Mouse (Mus musculus) intestine, postnatal 0 days (tissue): Measurements from ENCODE around the gene Frmd5. TPM values are rescaled to one million over a fixed set of nuclear protein-coding genes. Genes with fewer than 3 reads are reported as not detected.

Experiments
- ATAC-seq: fragments of 200-750 bp; cut with Nextera tagmentation; 2 replicates; pipeline ENCODE4 v1.8.0; 2017; ENCODE audit warnings: mild to moderate bottlenecking, moderate TSS enrichment, moderate library complexity
- H3K27ac ChIP-seq: fragments of 300-500 bp; sonication (generic); 2 replicates; pipeline ENCODE4 v1.5.1; 2014; ENCODE audit warnings: mild to moderate bottlenecking, low read depth, low read length, moderate library complexity
- H3K27me3 ChIP-seq: fragments of 300-500 bp; sonication (generic); replicated peaks from 2 replicates; pipeline ENCODE4 v1.6.1; 2014; ENCODE audit warnings: low read length, mixed read lengths; ENCODE audit not compliant: control insufficient read depth, insufficient read depth
- H3K36me3 ChIP-seq: fragments of 300-500 bp; sonication (generic); 2 replicates; pipeline ENCODE4 v1.6.1; 2014; ENCODE audit warnings: mild to moderate bottlenecking, moderate library complexity; ENCODE audit not compliant: control insufficient read depth, insufficient read depth
- H3K4me1 ChIP-seq: fragments of 300-500 bp; sonication (generic); replicated peaks from 2 replicates; pipeline ENCODE4 v1.6.1; 2014; ENCODE audit warnings: antibody characterized with exemption, low read length, mixed read lengths; ENCODE audit not compliant: control insufficient read depth, insufficient read depth
- H3K4me2 ChIP-seq: fragments of 300-500 bp; sonication (generic); replicated peaks from 2 replicates; pipeline ENCODE4 v1.6.1; 2014; ENCODE audit warnings: low read depth, mild to moderate bottlenecking, moderate library complexity
- H3K4me3 ChIP-seq: fragments of 300-500 bp; sonication (generic); 2 replicates; pipeline ENCODE4 v1.5.1; 2014; ENCODE audit warnings: low read depth, low read length
- H3K9ac ChIP-seq: fragments of 300-500 bp; sonication (generic); 2 replicates; pipeline ENCODE4 v1.6.1; 2014; ENCODE audit warnings: mild to moderate bottlenecking, low read depth, low read length
- H3K9me3 ChIP-seq: fragments of 300-500 bp; sonication (generic); 2 replicates; pipeline ENCODE4 v1.6.1; 2016; ENCODE audit warnings: mixed run types; ENCODE audit not compliant: control insufficient read depth
- CTCF ChIP-seq: sonication (generic); IDR thresholded peaks from 2 replicates; pipeline ENCODE4 v1.5.1; 2016; ENCODE audit warnings: low read depth, mild to moderate bottlenecking, control low read depth, antibody characterized with exemption, moderate library complexity
- WGBS: fragments of 180-500 bp; shearing (Covaris S2); extraction: QIAGEN DNeasy Blood & Tissue Kit; methylation state at CpG from one replicate; pipeline ENCODE4 v1.1.7; 2014; 5-methylcytosine and 5-hydroxymethylcytosine counted together
- polyA plus RNA-seq: library from polyadenylated mRNA; unstranded; fragments of >200 nt; fragmentation: Nextera tagmentation; extraction: Ambion mirVana; gene quantifications from 2 replicates; pipeline ENCODE4 v1.2.1, GENCODE M21; 2015

Frmd5 gene
- polyA plus RNA-seq, 1 experiment from 2014 or later = 0.50 TPM

GRCm38 (mm10) chr2:121730486-121730885 lies 76.4 kb downstream of the Frmd5 start:
- H3K27me3 ChIP-seq = no peaks in the 10 kb centered on the region
- H3K4me2 ChIP-seq = no peak overlapping the region
- WGBS = 93% methylated on average over 11 of the region's 11 CpGs
- H3K27ac ChIP-seq = no peak overlapping the region
- H3K4me3 ChIP-seq = no peak overlapping the region
- no peak for TF ChIP-seq CTCF
- no peaks in the 10 kb centered on the region for H3K9me3 ChIP-seq
- no peak for ATAC-seq
- no peaks in the 10 kb centered on the region for H3K4me1 ChIP-seq
- no peak overlapping the region for H3K9ac ChIP-seq
- H3K36me3 ChIP-seq = no peaks in the 10 kb centered on the region

- no peaks in the 10 kb centered on the region for H3K4me1 ChIP-seq
- TF ChIP-seq CTCF = no peak
- no peaks in the 10 kb centered on the region for H3K36me3 ChIP-seq
- ATAC-seq = no peak
- H3K9me3 ChIP-seq = no peaks in the 10 kb centered on the region
- no peak overlapping the region for H3K4me2 ChIP-seq
- WGBS = 84% methylated on average over 9 of the region's 9 CpGs
- no peaks in the 10 kb centered on the region for H3K27me3 ChIP-seq
- H3K27ac ChIP-seq = no peak overlapping the region
- no peak overlapping the region for H3K9ac ChIP-seq
- no peak overlapping the region for H3K4me3 ChIP-seq
Observed at GRCm38 (mm10) chr2:121728907-121729575, 77.8 kb downstream of the Frmd5 start.

GRCm38 (mm10) chr2:121724866-121725265 lies 82.0 kb downstream of the Frmd5 start:
- Histone ChIP-seq H3K27ac (no peak overlapping the region), H3K4me2 (no peak overlapping the region), H3K27me3 (no peaks in the 10 kb centered on the region), H3K9ac (no peak overlapping the region), H3K36me3 (no peaks in the 10 kb centered on the region), H3K4me1 (no peaks in the 10 kb centered on the region), H3K9me3 (no peaks in the 10 kb centered on the region), H3K4me3 (no peak overlapping the region)
- TF ChIP-seq CTCF = no peak
- no peak for ATAC-seq
- 65% methylated on average over 4 of the region's 4 CpGs for WGBS

- Histone ChIP-seq H3K27ac (no peak overlapping the region), H3K9ac (no peak overlapping the region), H3K9me3 (no peaks in the 10 kb centered on the region), H3K4me1 (no peaks in the 10 kb centered on the region), H3K4me3 (no peak overlapping the region), H3K36me3 (no peaks in the 10 kb centered on the region), H3K4me2 (no peak overlapping the region), H3K27me3 (no peaks in the 10 kb centered on the region)
- no peak for ATAC-seq
- 85% methylated on average over 8 of the region's 8 CpGs for WGBS
- no peak for TF ChIP-seq CTCF
Observed at GRCm38 (mm10) chr2:121723796-121724195, 83.1 kb downstream of the Frmd5 start.

- no peaks in the 10 kb centered on the region for H3K9me3 ChIP-seq
- H3K36me3 ChIP-seq = no peaks in the 10 kb centered on the region
- no peak overlapping the region for H3K9ac ChIP-seq
- H3K4me2 ChIP-seq = no peak overlapping the region
- WGBS = 89% methylated on average over 6 of the region's 6 CpGs
- H3K27me3 ChIP-seq = no peaks in the 10 kb centered on the region
- H3K4me1 ChIP-seq = no peaks in the 10 kb centered on the region
- no peak overlapping the region for H3K27ac ChIP-seq
- no peak for ATAC-seq
- no peak overlapping the region for H3K4me3 ChIP-seq
- TF ChIP-seq CTCF = no peak
Observed at GRCm38 (mm10) chr2:121719000-121719399, 87.9 kb downstream of the Frmd5 start.

- 71% methylated on average over 3 of the region's 3 CpGs for WGBS
- no peak overlapping the region for H3K9ac ChIP-seq
- no peaks in the 10 kb centered on the region for H3K36me3 ChIP-seq
- H3K4me2 ChIP-seq = no peak overlapping the region
- no peak for ATAC-seq
- no peaks in the 10 kb centered on the region for H3K4me1 ChIP-seq
- TF ChIP-seq CTCF = no peak
- H3K4me3 ChIP-seq = no peak overlapping the region
- no peaks in the 10 kb centered on the region for H3K9me3 ChIP-seq
- H3K27me3 ChIP-seq = no peaks in the 10 kb centered on the region
- H3K27ac ChIP-seq = no peak overlapping the region
Observed at GRCm38 (mm10) chr2:121717133-121717532, 89.8 kb downstream of the Frmd5 start.
